Mouse (Mus musculus) thymus, adult 2 months (tissue): Measurements from ENCODE around the gene Gm38392.

Experiments used
- CTCF ChIP-seq: fragments of 200-500 bp; IDR thresholded peaks from 2 replicates; pipeline ENCODE4 v1.5.1; 2012; ENCODE audit warnings: mild to moderate bottlenecking, control low read depth, low read length, moderate library complexity, borderline replicate concordance; ENCODE audit not compliant: control insufficient read depth, poor library complexity, insufficient read depth; ENCODE audit errors: extremely low read depth
- POLR2A ChIP-seq: fragments of 200-500 bp; IDR thresholded peaks from 2 replicates; pipeline ENCODE4 v1.6.1; 2012; ENCODE audit warnings: mild to moderate bottlenecking, low read length, control low read depth, moderate library complexity; ENCODE audit not compliant: control insufficient read depth, poor library complexity, insufficient read depth; ENCODE audit errors: extremely low read depth

DNA sequence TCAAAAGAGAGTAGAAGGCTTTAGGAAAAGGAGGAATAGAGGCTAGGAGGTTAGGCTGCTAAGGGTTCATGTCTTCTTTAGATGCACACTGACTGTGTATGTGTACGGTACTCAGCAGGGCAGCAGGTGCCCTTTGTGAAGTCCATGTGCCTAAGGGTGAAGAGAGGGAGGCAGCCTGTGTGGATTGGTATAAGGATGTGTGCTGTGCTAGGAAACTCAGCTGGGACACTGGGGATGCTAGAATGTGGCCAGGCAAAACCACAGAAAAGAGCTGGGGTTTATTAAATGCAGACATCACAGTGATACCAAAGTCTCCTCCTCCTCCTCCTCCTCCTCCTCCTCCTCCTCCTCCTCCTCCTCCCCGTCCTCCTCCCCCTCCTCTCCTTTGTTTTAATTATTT lies 69.3 kb downstream of the Gm38392 start:
- no peak for TF ChIP-seq POLR2A
- TF ChIP-seq CTCF: no peak
